Mouse (Mus musculus): ENCODE measurements around the gene Rxfp1. TPM values are rescaled to one million over a fixed set of nuclear protein-coding genes. Genes with fewer than 3 reads are reported as not detected.

Gene Rxfp1
- polyA plus RNA-seq (2014; fragmentation: Nextera tagmentation; extraction: Ambion mirVana), result not detected in 2 replicates

GRCm38 (mm10) chr3:79737780-79738179, at the start of gene Rxfp1:
Rxfp1 (minus strand) TSS chr3:79737880.
- 85% methylated on average over 4 of the region's 4 CpGs for WGBS
- ATAC-seq (ENCODE audit: low FRiP score) (no peak), DNase-seq (ENCODE audit: low spot score, missing footprints) (no peak)
- Histone ChIP-seq H3K36me3 (ENCODE audit: control insufficient read depth, insufficient read depth, low read length) (no peaks in the 10 kb centered on the region), H3K4me2 (no peak within 1 kb of the TSS), H3K9ac (ENCODE audit: low read length) (no peak within 1 kb of the TSS), H3K4me3 (ENCODE audit: low read depth, low read length) (no peak within 1 kb of the TSS), H3K27ac (ENCODE audit: low read depth, low read length) (no peak within 1 kb of the TSS), H3K27me3 (ENCODE audit: control insufficient read depth, insufficient read depth, low read length) (no peaks in the 10 kb centered on the region), H3K4me1 (ENCODE audit: control insufficient read depth, insufficient read depth, low read length) (no peaks in the 10 kb centered on the region), H3K9me3 (ENCODE audit: control insufficient read depth, low read length) (no peaks in the 10 kb centered on the region)

DNA sequence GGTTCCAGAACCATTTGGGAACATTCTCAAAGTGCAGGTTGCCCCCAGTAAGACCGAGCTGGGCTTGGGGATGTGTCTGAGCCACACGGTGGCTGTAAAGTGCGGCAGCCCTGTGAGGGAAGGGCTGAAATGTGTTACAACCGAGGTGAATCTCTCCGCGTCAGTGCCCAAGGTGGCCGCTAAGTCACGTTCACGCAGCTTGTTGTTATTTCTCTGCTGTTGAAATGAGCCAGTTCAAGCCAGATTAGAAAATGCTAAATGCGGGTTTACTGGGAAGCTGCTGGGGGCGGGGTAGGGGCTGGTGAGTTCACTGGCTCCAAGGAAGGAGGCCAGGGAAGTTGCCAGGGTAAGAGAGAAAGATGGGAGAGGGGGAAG, 46.7 kb upstream of the Rxfp1 start:
- Histone ChIP-seq H3K36me3 (ENCODE audit: control insufficient read depth, insufficient read depth, low read length) (no peaks in the 10 kb centered on the region), H3K4me3 (ENCODE audit: low read depth, low read length) (no peak overlapping the region), H3K4me2 (no peak overlapping the region), H3K27ac (ENCODE audit: low read depth, low read length) (no peak overlapping the region), H3K9me3 (ENCODE audit: control insufficient read depth, low read length) (no peaks in the 10 kb centered on the region), H3K27me3 (ENCODE audit: control insufficient read depth, insufficient read depth, low read length) (no peaks in the 10 kb centered on the region), H3K9ac (ENCODE audit: low read length) (no peak overlapping the region), H3K4me1 (ENCODE audit: control insufficient read depth, insufficient read depth, low read length) (no peaks in the 10 kb centered on the region)
- WGBS, result 18% methylated on average over 11 of the region's 11 CpGs
- ATAC-seq (ENCODE audit: low FRiP score) (peak; percentile 19; the same call in 1 of the 2 replicates), DNase-seq (ENCODE audit: low spot score, missing footprints) (no peak)

- H3K27ac ChIP-seq (ENCODE audit: low read depth, low read length), result no peak overlapping the region
- DNase-seq (ENCODE audit: low spot score, missing footprints) (peak; percentile 87), ATAC-seq (ENCODE audit: low FRiP score) (no peak)
- H3K4me2 ChIP-seq, result no peak overlapping the region
- no peak overlapping the region for H3K9ac ChIP-seq (ENCODE audit: low read length)
- H3K4me1 ChIP-seq (ENCODE audit: control insufficient read depth, insufficient read depth, low read length), result no peaks in the 10 kb centered on the region
- H3K9me3 ChIP-seq (ENCODE audit: control insufficient read depth, low read length), result no peaks in the 10 kb centered on the region
- no peaks in the 10 kb centered on the region for H3K27me3 ChIP-seq (ENCODE audit: control insufficient read depth, insufficient read depth, low read length)
- H3K4me3 ChIP-seq (ENCODE audit: low read depth, low read length), result no peak overlapping the region
- 58% methylated on average over 10 of the region's 10 CpGs for WGBS
- H3K36me3 ChIP-seq (ENCODE audit: control insufficient read depth, insufficient read depth, low read length), result no peaks in the 10 kb centered on the region
Observed at GRCm38 (mm10) chr3:79783630-79784361, 46.1 kb upstream of the Rxfp1 start.

DNA sequence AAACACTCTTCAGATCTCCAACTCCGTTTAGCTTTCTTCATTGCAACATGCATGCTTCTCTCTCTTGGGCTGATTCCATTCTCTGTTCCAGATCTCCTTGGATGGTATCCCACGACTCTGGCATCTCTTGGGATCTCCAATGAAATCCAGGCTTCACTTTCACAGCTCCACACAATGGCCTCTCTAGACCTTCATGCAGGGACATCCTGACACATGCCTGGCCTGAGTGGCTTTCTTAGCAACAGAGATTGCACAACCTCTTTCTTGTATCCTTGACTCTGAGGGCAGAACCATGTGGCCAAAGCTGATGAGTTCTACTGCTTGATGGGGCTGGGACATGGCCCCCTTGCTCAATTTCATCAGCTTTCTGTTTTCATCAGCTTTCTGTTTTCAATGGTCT, 35.0 kb upstream of the Rxfp1 start:
- H3K4me1 ChIP-seq (ENCODE audit: control insufficient read depth, insufficient read depth, low read length), result no peaks in the 10 kb centered on the region
- H3K36me3 ChIP-seq (ENCODE audit: control insufficient read depth, insufficient read depth, low read length), result no peaks in the 10 kb centered on the region
- WGBS, result 87% methylated on average over 2 of the region's 2 CpGs
- no peak overlapping the region for H3K4me2 ChIP-seq
- ATAC-seq (ENCODE audit: low FRiP score), result no peak
- no peaks in the 10 kb centered on the region for H3K27me3 ChIP-seq (ENCODE audit: control insufficient read depth, insufficient read depth, low read length)
- no peak for DNase-seq (ENCODE audit: low spot score, missing footprints)
- no peak overlapping the region for H3K9ac ChIP-seq (ENCODE audit: low read length)
- no peak overlapping the region for H3K27ac ChIP-seq (ENCODE audit: low read depth, low read length)
- no peak overlapping the region for H3K4me3 ChIP-seq (ENCODE audit: low read depth, low read length)
- H3K9me3 ChIP-seq (ENCODE audit: control insufficient read depth, low read length), result no peaks in the 10 kb centered on the region

DNA sequence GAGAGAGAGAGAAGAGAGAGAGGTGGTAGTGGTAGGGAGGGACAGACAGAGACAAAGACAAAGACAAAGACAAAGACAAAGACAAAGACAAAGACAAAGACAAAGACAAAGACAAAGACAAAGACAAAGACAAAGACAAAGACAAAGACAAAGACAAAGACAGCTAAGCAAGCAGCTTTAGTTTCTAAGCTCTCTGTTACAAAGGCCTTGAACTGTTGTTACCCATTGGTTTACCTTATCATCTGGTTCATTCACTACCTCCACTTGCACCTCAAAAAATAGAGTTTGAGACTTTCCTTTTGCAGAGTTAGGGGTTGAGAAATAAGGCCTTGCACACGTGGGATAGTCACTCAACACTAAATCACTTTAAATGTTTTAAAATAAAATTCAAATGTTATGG, 16.1 kb upstream of the Rxfp1 start:
- Histone ChIP-seq H3K4me1 (ENCODE audit: control insufficient read depth, insufficient read depth, low read length) (no peaks in the 10 kb centered on the region), H3K4me3 (ENCODE audit: low read depth, low read length) (no peak overlapping the region), H3K9me3 (ENCODE audit: control insufficient read depth, low read length) (no peaks in the 10 kb centered on the region), H3K9ac (ENCODE audit: low read length) (no peak overlapping the region), H3K27me3 (ENCODE audit: control insufficient read depth, insufficient read depth, low read length) (no peaks in the 10 kb centered on the region), H3K27ac (ENCODE audit: low read depth, low read length) (no peak overlapping the region), H3K36me3 (ENCODE audit: control insufficient read depth, insufficient read depth, low read length) (no peaks in the 10 kb centered on the region), H3K4me2 (no peak overlapping the region)
- WGBS, result 76% methylated on average over 1 of the region's 1 CpGs
- no peak for DNase-seq (ENCODE audit: low spot score, missing footprints)
- no peak for ATAC-seq (ENCODE audit: low FRiP score)

- no peaks in the 10 kb centered on the region for H3K4me1 ChIP-seq (ENCODE audit: control insufficient read depth, insufficient read depth, low read length)
- H3K27ac ChIP-seq (ENCODE audit: low read depth, low read length), result no peak overlapping the region
- H3K9me3 ChIP-seq (ENCODE audit: control insufficient read depth, low read length), result no peaks in the 10 kb centered on the region
- DNase-seq (ENCODE audit: low spot score, missing footprints), result no peak
- H3K36me3 ChIP-seq (ENCODE audit: control insufficient read depth, insufficient read depth, low read length), result no peaks in the 10 kb centered on the region
- H3K9ac ChIP-seq (ENCODE audit: low read length), result no peak overlapping the region
- no peak overlapping the region for H3K4me2 ChIP-seq
- H3K4me3 ChIP-seq (ENCODE audit: low read depth, low read length), result no peak overlapping the region
- 90% methylated on average over 6 of the region's 6 CpGs for WGBS
- H3K27me3 ChIP-seq (ENCODE audit: control insufficient read depth, insufficient read depth, low read length), result no peaks in the 10 kb centered on the region
- ATAC-seq (ENCODE audit: low FRiP score), result no peak
Observed at GRCm38 (mm10) chr3:79746585-79746984, 8.9 kb upstream of the Rxfp1 start.

- H3K4me3 ChIP-seq (ENCODE audit: low read depth, low read length), result no peak overlapping the region
- DNase-seq (ENCODE audit: low spot score, missing footprints) (no peak), ATAC-seq (ENCODE audit: low FRiP score) (no peak)
- 76% methylated on average over 6 of the region's 6 CpGs for WGBS
- no peak overlapping the region for H3K4me2 ChIP-seq
- no peaks in the 10 kb centered on the region for H3K9me3 ChIP-seq (ENCODE audit: control insufficient read depth, low read length)
- no peaks in the 10 kb centered on the region for H3K27me3 ChIP-seq (ENCODE audit: control insufficient read depth, insufficient read depth, low read length)
- no peaks in the 10 kb centered on the region for H3K36me3 ChIP-seq (ENCODE audit: control insufficient read depth, insufficient read depth, low read length)
- H3K4me1 ChIP-seq (ENCODE audit: control insufficient read depth, insufficient read depth, low read length), result no peaks in the 10 kb centered on the region
- H3K27ac ChIP-seq (ENCODE audit: low read depth, low read length), result no peak overlapping the region
- no peak overlapping the region for H3K9ac ChIP-seq (ENCODE audit: low read length)
Observed at GRCm38 (mm10) chr3:79745101-79745500, 7.4 kb upstream of the Rxfp1 start.

DNA sequence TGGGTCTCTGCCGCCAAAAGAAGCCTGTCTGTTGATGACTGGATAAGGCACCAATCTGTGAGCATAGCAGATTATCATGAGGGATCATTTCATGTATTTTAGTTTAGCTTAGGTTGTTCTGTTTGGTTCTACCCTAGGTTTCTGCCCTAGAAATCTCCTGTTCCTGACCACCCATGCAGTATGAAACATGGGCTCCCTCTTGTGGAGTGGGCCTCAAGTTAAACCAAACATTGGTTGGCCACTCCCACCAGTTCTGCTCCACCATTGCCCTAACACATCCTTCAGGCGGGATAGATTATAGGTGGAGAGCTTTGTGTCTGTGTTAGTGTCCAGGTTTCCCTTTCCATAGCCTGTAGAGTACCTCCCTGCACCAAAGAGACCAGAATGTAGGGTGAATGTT, 6.7 kb upstream of the Rxfp1 start:
- Histone ChIP-seq H3K27me3 (ENCODE audit: control insufficient read depth, insufficient read depth, low read length) (no peaks in the 10 kb centered on the region), H3K4me3 (ENCODE audit: low read depth, low read length) (no peak overlapping the region), H3K4me2 (no peak overlapping the region), H3K27ac (ENCODE audit: low read depth, low read length) (no peak overlapping the region), H3K9ac (ENCODE audit: low read length) (no peak overlapping the region), H3K9me3 (ENCODE audit: control insufficient read depth, low read length) (no peaks in the 10 kb centered on the region), H3K36me3 (ENCODE audit: control insufficient read depth, insufficient read depth, low read length) (no peaks in the 10 kb centered on the region), H3K4me1 (ENCODE audit: control insufficient read depth, insufficient read depth, low read length) (no peaks in the 10 kb centered on the region)
- no peak for ATAC-seq (ENCODE audit: low FRiP score)
- 90% methylated on average over 2 of the region's 2 CpGs for WGBS
- no peak for DNase-seq (ENCODE audit: low spot score, missing footprints)

DNA sequence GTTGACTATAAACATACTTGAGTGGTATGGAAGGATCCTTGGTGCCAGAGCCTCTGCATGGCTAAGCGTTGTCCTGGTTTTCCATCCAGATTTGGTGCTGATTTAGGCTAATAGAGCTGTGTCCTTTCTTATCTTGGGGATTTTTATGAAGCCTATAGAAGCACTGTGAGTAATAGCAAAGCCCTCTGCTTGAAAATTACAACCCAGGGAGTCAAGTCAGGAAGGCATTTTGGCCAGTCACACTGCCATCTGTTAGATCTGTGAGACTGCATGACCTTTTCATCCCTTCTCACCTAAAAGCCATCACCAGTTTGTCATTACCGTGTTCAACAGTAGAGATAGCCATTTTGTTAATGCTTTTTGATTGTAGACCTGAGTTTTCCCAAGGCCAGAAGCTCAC, 2.7 kb upstream of the Rxfp1 start:
- no peak for DNase-seq (ENCODE audit: low spot score, missing footprints)
- H3K9me3 ChIP-seq (ENCODE audit: control insufficient read depth, low read length), result no peaks in the 10 kb centered on the region
- no peaks in the 10 kb centered on the region for H3K36me3 ChIP-seq (ENCODE audit: control insufficient read depth, insufficient read depth, low read length)
- no peak overlapping the region for H3K9ac ChIP-seq (ENCODE audit: low read length)
- H3K27ac ChIP-seq (ENCODE audit: low read depth, low read length), result no peak overlapping the region
- ATAC-seq (ENCODE audit: low FRiP score), result no peak
- H3K4me1 ChIP-seq (ENCODE audit: control insufficient read depth, insufficient read depth, low read length), result no peaks in the 10 kb centered on the region
- WGBS, result 87% methylated on average over 2 of the region's 2 CpGs
- no peak overlapping the region for H3K4me3 ChIP-seq (ENCODE audit: low read depth, low read length)
- H3K27me3 ChIP-seq (ENCODE audit: control insufficient read depth, insufficient read depth, low read length), result no peaks in the 10 kb centered on the region
- H3K4me2 ChIP-seq, result no peak overlapping the region
